Mouse (Mus musculus) heart, adult 2 months (tissue): ENCODE data around the gene Gm45623.

ENCODE experiments used
- CTCF ChIP-seq: fragments of 200-600 bp; IDR thresholded peaks from 2 replicates; pipeline ENCODE4 v1.8.1; 2022; ENCODE audit warnings: antibody characterized with exemption, mild to moderate bottlenecking, moderate library complexity
- EP300 ChIP-seq: fragments of 200-500 bp; IDR thresholded peaks from 2 replicates; pipeline ENCODE4 v1.6.1; 2011; ENCODE audit warnings: low read depth, low read length, control low read depth; ENCODE audit not compliant: insufficient read depth
- POLR2A ChIP-seq: fragments of 200-500 bp; IDR thresholded peaks from 2 replicates; pipeline ENCODE4 v1.6.1; 2011; ENCODE audit warnings: mild to moderate bottlenecking, low read depth, low read length, control low read depth; ENCODE audit not compliant: insufficient read depth

GRCm38 (mm10) chr13:56797459-56797858, 43.8 kb upstream of the Gm45623 start:
- TF ChIP-seq POLR2A (no peak), CTCF (no peak), EP300 (no peak)
